Mouse (Mus musculus): ENCODE results near the gene Nos1. TPM values are rescaled to one million over a fixed set of nuclear protein-coding genes. Genes with fewer than 3 reads are reported as not detected.

Gene Nos1
- polyA plus RNA-seq, 1 experiment from 2014 or later: 2.5 TPM

GRCm38 (mm10) chr5:117802071-117802521 is 21.3 kb downstream of the Nos1 start:
- H3K9ac ChIP-seq: no peak overlapping the region
- no peaks in the 10 kb centered on the region for H3K27me3 ChIP-seq
- H3K4me2 ChIP-seq: no peak overlapping the region
- no peaks in the 10 kb centered on the region for H3K4me1 ChIP-seq (replicated peaks)
- H3K9me3 ChIP-seq: no peaks in the 10 kb centered on the region
- no peak overlapping the region for H3K27ac ChIP-seq (replicated peaks)
- no peaks in the 10 kb centered on the region for H3K36me3 ChIP-seq
- WGBS: 84% methylated on average over 11 of the region's 11 CpGs
- ATAC-seq (ENCODE audit: low read depth): no peak
- no peak overlapping the region for H3K4me3 ChIP-seq

DNA sequence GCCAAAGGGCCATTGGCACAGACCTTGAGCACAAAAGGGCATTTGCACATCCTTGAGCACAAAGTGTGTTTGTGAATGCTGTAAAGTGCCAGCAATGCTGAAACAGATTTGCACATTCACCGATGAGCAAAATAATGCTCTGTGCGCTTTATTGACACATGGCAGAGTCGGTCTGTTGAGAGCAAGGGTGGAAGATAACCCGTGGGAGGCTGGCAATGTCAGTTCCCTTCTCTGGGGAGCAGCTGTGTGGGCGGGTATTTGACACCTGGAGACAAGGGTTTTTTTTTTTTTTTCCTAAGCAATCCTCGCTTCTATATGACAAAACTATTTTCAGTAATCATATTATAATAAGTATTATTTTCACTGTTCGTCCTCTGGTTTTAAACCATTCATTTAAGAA is 22.7 kb downstream of the Nos1 start:
- Histone ChIP-seq H3K9ac (no peak overlapping the region), H3K4me1 (replicated peaks) (no peaks in the 10 kb centered on the region), H3K4me3 (no peak overlapping the region), H3K27ac (replicated peaks) (no peak overlapping the region), H3K36me3 (no peaks in the 10 kb centered on the region), H3K9me3 (no peaks in the 10 kb centered on the region), H3K4me2 (no peak overlapping the region), H3K27me3 (no peaks in the 10 kb centered on the region)
- WGBS: 72% methylated on average over 7 of the region's 7 CpGs
- ATAC-seq (ENCODE audit: low read depth): no peak

- Histone ChIP-seq H3K4me3 (no peak overlapping the region), H3K4me1 (replicated peaks) (no peaks in the 10 kb centered on the region), H3K27ac (replicated peaks) (no peak overlapping the region), H3K36me3 (no peaks in the 10 kb centered on the region), H3K4me2 (no peak overlapping the region), H3K27me3 (no peaks in the 10 kb centered on the region), H3K9me3 (no peaks in the 10 kb centered on the region), H3K9ac (no peak overlapping the region)
- 86% methylated on average over 7 of the region's 7 CpGs for WGBS
- no peak for ATAC-seq (ENCODE audit: low read depth)
Measured at GRCm38 (mm10) chr5:117810930-117811329, 30.1 kb downstream of the Nos1 start.

- Histone ChIP-seq H3K27me3 (no peaks in the 10 kb centered on the region), H3K4me2 (no peak overlapping the region), H3K4me3 (no peak overlapping the region), H3K36me3 (no peaks in the 10 kb centered on the region), H3K9me3 (no peaks in the 10 kb centered on the region), H3K9ac (no peak overlapping the region), H3K4me1 (replicated peaks) (peaks cover 4% of the 10 kb centered on the region; the same call in 1 of the 2 replicates), H3K27ac (replicated peaks) (no peak overlapping the region)
- ATAC-seq (ENCODE audit: low read depth): no peak
- WGBS: 59% methylated on average over 6 of the region's 6 CpGs
Measured at GRCm38 (mm10) chr5:117818800-117819199, 38.0 kb downstream of the Nos1 start.

DNA sequence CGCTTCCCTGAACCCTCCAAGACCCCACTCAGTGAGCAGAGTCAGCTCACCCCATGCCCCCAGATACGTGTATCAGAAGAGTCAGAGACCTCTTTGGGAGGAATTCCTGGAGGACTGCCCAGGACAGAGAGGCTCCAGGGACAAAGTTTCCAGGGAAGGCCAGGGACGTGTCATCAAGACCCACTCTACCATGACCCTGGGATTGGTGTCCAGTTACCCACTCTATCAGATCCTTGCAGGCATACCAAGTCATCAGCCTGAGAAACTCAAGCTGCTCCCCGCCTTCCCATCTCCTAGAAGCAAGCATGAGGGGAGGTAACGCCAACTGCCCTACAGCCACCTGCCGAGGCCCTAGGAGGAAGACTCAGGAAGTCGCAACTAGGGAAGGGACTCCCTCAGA is 39.6 kb downstream of the Nos1 start:
- no peak overlapping the region for H3K9ac ChIP-seq
- H3K36me3 ChIP-seq: no peaks in the 10 kb centered on the region
- no peak for ATAC-seq (ENCODE audit: low read depth)
- no peak overlapping the region for H3K4me3 ChIP-seq
- WGBS: 70% methylated on average over 7 of the region's 7 CpGs
- H3K9me3 ChIP-seq: no peaks in the 10 kb centered on the region
- H3K27ac ChIP-seq (replicated peaks): no peak overlapping the region
- H3K27me3 ChIP-seq: no peaks in the 10 kb centered on the region
- H3K4me2 ChIP-seq: no peak overlapping the region
- H3K4me1 ChIP-seq (replicated peaks): peaks cover 4% of the 10 kb centered on the region; the same call in 1 of the 2 replicates

DNA sequence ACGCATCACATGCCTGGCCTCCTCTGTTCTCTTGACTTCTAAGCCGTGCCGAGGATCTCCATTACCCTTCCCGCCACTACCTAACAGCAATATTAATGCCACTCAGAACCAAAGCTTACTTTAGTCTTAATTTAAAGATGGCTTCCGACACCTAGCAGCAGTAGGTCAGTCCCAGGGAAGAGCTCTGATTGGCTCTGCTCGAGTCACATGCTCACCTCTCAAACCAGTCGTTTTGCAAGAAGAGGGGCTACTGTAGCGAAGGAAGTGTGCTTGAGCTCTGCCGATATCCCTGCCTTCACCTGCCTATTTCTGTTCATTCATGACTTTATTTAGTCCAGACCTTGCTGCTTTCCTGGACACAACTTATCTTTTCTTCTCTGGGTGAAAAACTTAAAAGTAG is 43.0 kb downstream of the Nos1 start:
- Histone ChIP-seq H3K4me2 (no peak overlapping the region), H3K4me1 (replicated peaks) (peaks cover 2% of the 10 kb centered on the region; the same call in 1 of the 2 replicates), H3K27ac (replicated peaks) (no peak overlapping the region), H3K36me3 (no peaks in the 10 kb centered on the region), H3K9ac (no peak overlapping the region), H3K9me3 (no peaks in the 10 kb centered on the region), H3K27me3 (no peaks in the 10 kb centered on the region), H3K4me3 (no peak overlapping the region)
- 90% methylated on average over 9 of the region's 9 CpGs for WGBS
- no peak for ATAC-seq (ENCODE audit: low read depth)

- H3K9me3 ChIP-seq: no peaks in the 10 kb centered on the region
- ATAC-seq (ENCODE audit: low read depth): no peak
- 79% methylated on average over 5 of the region's 5 CpGs for WGBS
- no peak overlapping the region for H3K27ac ChIP-seq (replicated peaks)
- H3K4me2 ChIP-seq: no peak overlapping the region
- H3K4me3 ChIP-seq: no peak overlapping the region
- H3K9ac ChIP-seq: no peak overlapping the region
- H3K36me3 ChIP-seq: no peaks in the 10 kb centered on the region
- no peaks in the 10 kb centered on the region for H3K4me1 ChIP-seq (replicated peaks)
- H3K27me3 ChIP-seq: no peaks in the 10 kb centered on the region
Measured at GRCm38 (mm10) chr5:117824486-117824885, 43.7 kb downstream of the Nos1 start.

GRCm38 (mm10) chr5:117825336-117825735 is 44.5 kb downstream of the Nos1 start:
- no peaks in the 10 kb centered on the region for H3K9me3 ChIP-seq
- H3K4me2 ChIP-seq: no peak overlapping the region
- WGBS: 52% methylated on average over 11 of the region's 11 CpGs
- H3K9ac ChIP-seq: no peak overlapping the region
- no peaks in the 10 kb centered on the region for H3K36me3 ChIP-seq
- H3K4me3 ChIP-seq: no peak overlapping the region
- H3K27me3 ChIP-seq: no peaks in the 10 kb centered on the region
- H3K27ac ChIP-seq (replicated peaks): no peak overlapping the region
- no peak for ATAC-seq (ENCODE audit: low read depth)
- no peaks in the 10 kb centered on the region for H3K4me1 ChIP-seq (replicated peaks)

- Histone ChIP-seq H3K36me3 (no peaks in the 10 kb centered on the region), H3K27me3 (no peaks in the 10 kb centered on the region), H3K27ac (replicated peaks) (no peak overlapping the region), H3K4me1 (replicated peaks) (no peaks in the 10 kb centered on the region), H3K9me3 (no peaks in the 10 kb centered on the region), H3K9ac (no peak overlapping the region), H3K4me2 (no peak overlapping the region), H3K4me3 (no peak overlapping the region)
- no peak for ATAC-seq (ENCODE audit: low read depth)
- WGBS: 75% methylated on average over 6 of the region's 6 CpGs
Measured at GRCm38 (mm10) chr5:117827366-117827765, 46.5 kb downstream of the Nos1 start.

- Histone ChIP-seq H3K4me3 (no peak overlapping the region), H3K27ac (replicated peaks) (no peak overlapping the region), H3K27me3 (peaks cover 46% of the 10 kb centered on the region), H3K4me1 (replicated peaks) (peaks cover 35% of the 10 kb centered on the region), H3K36me3 (no peaks in the 10 kb centered on the region), H3K9me3 (peaks cover 13% of the 10 kb centered on the region; the same call in 1 of the 2 replicates), H3K4me2 (no peak overlapping the region), H3K9ac (no peak overlapping the region)
- WGBS: 9% methylated on average over 5 of the region's 5 CpGs
- no peak for ATAC-seq (ENCODE audit: low read depth)
Measured at GRCm38 (mm10) chr5:117836930-117837329, 56.1 kb downstream of the Nos1 start.

DNA sequence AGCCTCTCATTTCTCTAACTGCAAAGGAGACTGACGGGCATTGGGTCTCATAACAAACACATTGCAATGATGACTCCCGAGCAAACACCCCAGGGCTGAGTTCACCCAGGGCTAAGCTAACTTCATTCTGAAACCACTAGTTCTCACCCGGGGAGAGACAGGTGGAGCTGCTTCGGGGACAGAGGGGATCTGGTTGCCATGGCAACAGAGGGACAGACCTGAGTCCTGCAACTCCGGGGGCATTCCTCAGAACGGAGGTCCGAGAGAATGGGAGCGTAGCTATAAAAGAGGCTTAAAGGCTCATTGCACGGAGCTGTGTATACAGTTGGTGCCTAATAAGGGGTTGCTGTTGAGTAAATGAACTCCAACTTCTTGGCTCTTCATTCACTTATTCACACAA is 56.9 kb downstream of the Nos1 start:
- ATAC-seq (ENCODE audit: low read depth): no peak
- Histone ChIP-seq H3K4me3 (no peak overlapping the region), H3K27ac (replicated peaks) (no peak overlapping the region), H3K36me3 (no peaks in the 10 kb centered on the region), H3K27me3 (peaks cover 54% of the 10 kb centered on the region), H3K9me3 (peaks cover 13% of the 10 kb centered on the region; the same call in 1 of the 2 replicates), H3K9ac (no peak overlapping the region), H3K4me2 (no peak overlapping the region), H3K4me1 (replicated peaks) (peaks cover 43% of the 10 kb centered on the region)
- 14% methylated on average over 9 of the region's 9 CpGs for WGBS

DNA sequence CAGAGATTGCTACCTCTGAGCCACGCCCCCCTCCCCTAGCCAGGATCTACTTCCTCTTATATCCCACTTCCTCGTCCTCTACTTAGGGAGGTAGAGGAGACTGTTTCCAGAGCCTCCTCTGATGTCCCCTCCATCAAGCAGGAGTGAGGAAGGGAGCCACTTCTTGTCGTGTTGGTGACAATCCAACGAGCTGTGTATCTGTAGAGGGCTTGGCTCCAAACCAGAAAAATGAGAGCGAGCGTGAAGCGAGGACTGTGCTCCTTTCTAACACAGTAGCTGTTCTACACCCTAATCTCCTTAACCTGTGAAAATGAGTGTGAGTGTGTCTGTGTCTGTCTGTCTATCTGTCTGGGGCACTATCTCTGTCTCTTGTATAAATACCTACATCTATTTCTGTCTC is 58.7 kb downstream of the Nos1 start:
- H3K36me3 ChIP-seq: no peaks in the 10 kb centered on the region
- H3K4me1 ChIP-seq (replicated peaks): peaks cover 46% of the 10 kb centered on the region
- H3K4me3 ChIP-seq: no peak overlapping the region
- WGBS: 80% methylated on average over 7 of the region's 7 CpGs
- no peak overlapping the region for H3K4me2 ChIP-seq
- H3K27ac ChIP-seq (replicated peaks): no peak overlapping the region
- peaks cover 72% of the 10 kb centered on the region for H3K27me3 ChIP-seq
- H3K9ac ChIP-seq: no peak overlapping the region
- ATAC-seq (ENCODE audit: low read depth): no peak
- H3K9me3 ChIP-seq: peaks cover 3% of the 10 kb centered on the region; the same call in 1 of the 2 replicates

DNA sequence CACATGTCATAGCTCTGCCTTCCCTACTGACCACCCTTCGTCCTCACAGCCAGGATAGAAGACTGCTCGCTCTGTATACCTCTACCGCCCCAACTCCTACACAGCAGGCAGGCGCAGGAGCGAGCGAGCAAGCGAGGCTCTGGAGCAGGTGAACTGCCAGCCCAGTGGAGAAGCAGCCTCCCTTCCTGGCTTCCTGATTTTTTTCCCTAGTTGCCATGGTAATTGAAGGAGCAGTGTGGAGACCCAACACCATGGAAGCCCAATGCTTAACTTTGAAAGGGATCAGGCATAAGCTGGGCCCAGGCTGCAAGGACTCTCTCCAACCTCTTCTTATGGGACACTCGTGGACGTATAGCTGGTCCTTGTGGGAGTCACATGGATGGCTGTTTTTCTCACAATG is 59.4 kb downstream of the Nos1 start:
- Histone ChIP-seq H3K27ac (replicated peaks) (no peak overlapping the region), H3K9me3 (no peaks in the 10 kb centered on the region), H3K4me2 (no peak overlapping the region), H3K27me3 (peaks cover 78% of the 10 kb centered on the region), H3K9ac (no peak overlapping the region), H3K36me3 (no peaks in the 10 kb centered on the region), H3K4me1 (replicated peaks) (peaks cover 46% of the 10 kb centered on the region), H3K4me3 (no peak overlapping the region)
- 29% methylated on average over 9 of the region's 9 CpGs for WGBS
- no peak for ATAC-seq (ENCODE audit: low read depth)

All from neural tube, embryonic 13.5 days (tissue).